Mouse (Mus musculus) ES-E14 (cell line): ENCODE measurements around the gene Fam160a1.

Experiments used
- CHD2 ChIP-seq: IDR thresholded peaks from 2 replicates; pipeline ENCODE4 v1.6.1; 2014; ENCODE audit warnings: mild to moderate bottlenecking, low read depth, low read length, inconsistent platforms
- HCFC1 ChIP-seq: IDR thresholded peaks from 2 replicates; pipeline ENCODE4 v1.6.1; 2012; ENCODE audit warnings: low read length, inconsistent platforms, borderline replicate concordance; ENCODE audit not compliant: insufficient read depth

- no peak for TF ChIP-seq CHD2
- no peak for TF ChIP-seq HCFC1
Observed at GRCm38 (mm10) chr3:85645517-85646004, 171.5 kb downstream of the Fam160a1 start.
